Mouse (Mus musculus) olfactory bulb, adult 2 months (tissue): Measurements from ENCODE around the gene Chst14. TPM values are rescaled to one million over a fixed set of nuclear protein-coding genes. Genes with fewer than 3 reads are reported as not detected.

ENCODE experiments used
- H3K27ac ChIP-seq: fragments of 200-500 bp; 2 replicates; pipeline ENCODE4 v1.5.1; 2012; ENCODE audit warnings: low read depth, low read length; ENCODE audit not compliant: insufficient read depth
- H3K4me1 ChIP-seq: fragments of 200-500 bp; 2 replicates; pipeline ENCODE4 v1.6.1; 2012; ENCODE audit warnings: low read length; ENCODE audit not compliant: control insufficient read depth, insufficient read depth
- H3K4me3 ChIP-seq: fragments of 200-500 bp; 2 replicates; pipeline ENCODE4 v1.5.1; 2012; ENCODE audit warnings: mild to moderate bottlenecking, low read depth, low read length, moderate library complexity; ENCODE audit not compliant: insufficient read depth
- CTCF ChIP-seq: fragments of 200-500 bp; IDR thresholded peaks from 2 replicates; pipeline ENCODE4 v1.5.1; 2012; ENCODE audit warnings: low read depth, mild to moderate bottlenecking, low read length, moderate library complexity; ENCODE audit not compliant: insufficient read depth
- POLR2A ChIP-seq: fragments of 200-500 bp; IDR thresholded peaks from 2 replicates; pipeline ENCODE4 v1.6.1; 2012; ENCODE audit warnings: mild to moderate bottlenecking, low read depth, low read length, moderate library complexity; ENCODE audit not compliant: insufficient read depth
- WGBS: fragments of 180-500 bp; shearing (Covaris S2); methylation state at CpG from one replicate; pipeline ENCODE4 v1.1.7; 2018; 5-methylcytosine and 5-hydroxymethylcytosine counted together
- polyA plus RNA-seq: library from polyadenylated mRNA; stranded (reverse); fragments of >200 nt; gene quantifications from 2 replicates; pipeline ENCODE4 v1.2.4, GENCODE M21; 2012; ENCODE audit warnings: low replicate concordance; ENCODE audit not compliant: missing spikeins, insufficient read depth, insufficient read length

Gene Chst14
- polyA plus RNA-seq, 1 experiment, result not detected

- Histone ChIP-seq H3K27ac (no peak overlapping the region), H3K4me1 (no peaks in the 10 kb centered on the region), H3K4me3 (no peak overlapping the region)
- TF ChIP-seq CTCF, result no peak
- TF ChIP-seq POLR2A, result no peak
- 80% methylated on average over 4 of the region's 4 CpGs for WGBS
Observed at GRCm38 (mm10) chr2:118948818-118949217, 22.5 kb downstream of the Chst14 start.

GRCm38 (mm10) chr2:118949699-118950098, 23.4 kb downstream of the Chst14 start:
- Histone ChIP-seq H3K27ac (no peak overlapping the region), H3K4me3 (no peak overlapping the region), H3K4me1 (no peaks in the 10 kb centered on the region)
- WGBS, result 78% methylated on average over 3 of the region's 3 CpGs
- TF ChIP-seq CTCF (no peak), POLR2A (no peak)

- WGBS, result 78% methylated on average over 5 of the region's 5 CpGs
- Histone ChIP-seq H3K27ac (no peak overlapping the region), H3K4me3 (no peak overlapping the region), H3K4me1 (no peaks in the 10 kb centered on the region)
- TF ChIP-seq CTCF (no peak), POLR2A (no peak)
Observed at GRCm38 (mm10) chr2:118956497-118956896, 30.2 kb downstream of the Chst14 start.

GRCm38 (mm10) chr2:118959644-118960043, 33.3 kb downstream of the Chst14 start:
- H3K27ac ChIP-seq, result no peak overlapping the region
- no peak for TF ChIP-seq CTCF
- TF ChIP-seq POLR2A, result no peak
- no peak overlapping the region for H3K4me3 ChIP-seq
- WGBS, result 28% methylated on average over 2 of the region's 2 CpGs
- no peaks in the 10 kb centered on the region for H3K4me1 ChIP-seq

- TF ChIP-seq CTCF, result no peak
- WGBS, result 97% methylated on average over 2 of the region's 2 CpGs
- no peaks in the 10 kb centered on the region for H3K4me1 ChIP-seq
Observed at GRCm38 (mm10) chr2:118960413-118960812, 34.1 kb downstream of the Chst14 start.

GRCm38 (mm10) chr2:118961546-118961945, 35.2 kb downstream of the Chst14 start:
- WGBS, result 46% methylated on average over 2 of the region's 2 CpGs

More at GRCm38 (mm10) chr2:118960413-118960812, 34.1 kb downstream of the Chst14 start:
- Histone ChIP-seq H3K27ac (no peak overlapping the region), H3K4me3 (no peak overlapping the region)

GRCm38 (mm10) chr2:118963007-118963675, 36.8 kb downstream of the Chst14 start:
- no peak overlapping the region for H3K27ac ChIP-seq
- no peak overlapping the region for H3K4me3 ChIP-seq
- 77% methylated on average over 9 of the region's 9 CpGs for WGBS
- TF ChIP-seq CTCF (no peak), POLR2A (no peak)
- no peaks in the 10 kb centered on the region for H3K4me1 ChIP-seq

More at GRCm38 (mm10) chr2:118961546-118961945, 35.2 kb downstream of the Chst14 start:
- Histone ChIP-seq H3K4me1 (no peaks in the 10 kb centered on the region), H3K4me3 (no peak overlapping the region), H3K27ac (no peak overlapping the region)
- TF ChIP-seq CTCF, result no peak
- no peak for TF ChIP-seq POLR2A

GRCm38 (mm10) chr2:118963676-118964012, 37.3 kb downstream of the Chst14 start:
- no peak overlapping the region for H3K4me3 ChIP-seq
- H3K27ac ChIP-seq, result no peak overlapping the region
- H3K4me1 ChIP-seq, result no peaks in the 10 kb centered on the region
- TF ChIP-seq POLR2A (no peak), CTCF (no peak)
- WGBS, result 64% methylated on average over 7 of the region's 7 CpGs

GRCm38 (mm10) chr2:118969585-118970147, 43.4 kb downstream of the Chst14 start:
- Histone ChIP-seq H3K27ac (no peak overlapping the region), H3K4me1 (0 out of 2 replicates have a peak, but pooled peaks cover 2% of the 10 kb centered on the region), H3K4me3 (no peak overlapping the region)
- no peak for TF ChIP-seq CTCF
- TF ChIP-seq POLR2A, result no peak
- 91% methylated on average over 11 of the region's 11 CpGs for WGBS

GRCm38 (mm10) chr2:118972048-118972447, 45.8 kb downstream of the Chst14 start:
- TF ChIP-seq POLR2A (no peak), CTCF (no peak)
- H3K4me3 ChIP-seq, result no peak overlapping the region
- 84% methylated on average over 5 of the region's 5 CpGs for WGBS
- H3K27ac ChIP-seq, result no peak overlapping the region
- H3K4me1 ChIP-seq, result peaks cover 17% of the 10 kb centered on the region
